Mouse (Mus musculus) adrenal gland, postnatal 4 days (tissue): ENCODE results near the gene Emc7. TPM values are rescaled to one million over a fixed set of nuclear protein-coding genes. Genes with fewer than 3 reads are reported as not detected.

Source experiments
- DNase-seq, 2 experiments: peaks; one replicate each; pipeline ENCODE4 v3.0.0; 2021 to 2022; ENCODE audit warnings: low spot score in 2 of 2, mixed read lengths in 2 of 2
- total RNA-seq, 2 experiments: library from RNA; stranded (reverse); gene quantifications; 2 replicates each; pipeline ENCODE4 v1.2.3; 2021

The Emc7 gene
- total RNA-seq, 2 experiments from 2014 or later = 25.1 to 28.3 TPM

- no peak for DNase-seq
Measured at GRCm38 (mm10) chr2:112474997-112475724, 20.4 kb downstream of the Emc7 start.

DNA sequence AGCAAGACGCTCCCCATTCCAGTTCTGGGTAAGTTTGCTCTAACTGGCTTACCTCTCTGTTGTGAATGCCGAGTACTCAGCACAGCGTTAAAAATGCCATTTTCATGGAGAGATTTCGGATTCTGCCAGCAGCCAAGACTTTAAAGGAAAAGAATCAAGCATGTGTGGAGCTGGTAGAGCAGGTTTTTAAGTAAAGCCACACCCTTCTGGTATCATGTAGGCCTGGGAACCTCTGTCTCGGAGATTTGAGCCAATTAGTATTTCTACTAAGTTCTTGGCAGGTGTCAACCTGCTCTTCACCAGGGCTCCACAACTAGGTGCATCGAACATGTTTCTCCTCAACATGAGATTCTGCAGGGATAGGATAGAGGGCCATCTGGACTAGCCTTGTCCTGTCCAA is 21.8 kb downstream of the Emc7 start:
- no peak for DNase-seq

GRCm38 (mm10) chr2:112480669-112481068 is 25.9 kb downstream of the Emc7 start, which contains the start of gene Chrm5:
Gene Chrm5, minus strand, starts transcription at chr2:112480769.
- DNase-seq = no peak

- DNase-seq = no peak
Measured at GRCm38 (mm10) chr2:112481564-112481963, 26.8 kb downstream of the Emc7 start.

GRCm38 (mm10) chr2:112482533-112483333 is 27.9 kb downstream of the Emc7 start:
- no peak for DNase-seq

DNA sequence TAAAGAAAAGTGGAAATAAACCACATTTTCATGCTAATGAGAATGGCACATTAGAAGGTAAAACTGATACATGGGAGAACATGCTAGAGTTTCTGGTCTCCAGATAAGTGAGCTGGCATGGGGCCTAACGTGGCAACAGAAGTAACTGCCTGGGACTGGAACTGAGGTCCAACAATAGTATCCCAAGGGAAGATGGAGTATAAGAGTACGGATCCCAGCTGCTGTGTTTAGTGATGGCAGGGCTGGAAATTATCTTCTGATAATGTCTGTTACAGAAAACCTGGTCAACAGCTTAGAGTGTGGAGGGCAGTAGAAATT is 28.5 kb downstream of the Emc7 start:
- DNase-seq = no peak

GRCm38 (mm10) chr2:112484886-112485285 is 30.1 kb downstream of the Emc7 start:
- DNase-seq = no peak

DNA sequence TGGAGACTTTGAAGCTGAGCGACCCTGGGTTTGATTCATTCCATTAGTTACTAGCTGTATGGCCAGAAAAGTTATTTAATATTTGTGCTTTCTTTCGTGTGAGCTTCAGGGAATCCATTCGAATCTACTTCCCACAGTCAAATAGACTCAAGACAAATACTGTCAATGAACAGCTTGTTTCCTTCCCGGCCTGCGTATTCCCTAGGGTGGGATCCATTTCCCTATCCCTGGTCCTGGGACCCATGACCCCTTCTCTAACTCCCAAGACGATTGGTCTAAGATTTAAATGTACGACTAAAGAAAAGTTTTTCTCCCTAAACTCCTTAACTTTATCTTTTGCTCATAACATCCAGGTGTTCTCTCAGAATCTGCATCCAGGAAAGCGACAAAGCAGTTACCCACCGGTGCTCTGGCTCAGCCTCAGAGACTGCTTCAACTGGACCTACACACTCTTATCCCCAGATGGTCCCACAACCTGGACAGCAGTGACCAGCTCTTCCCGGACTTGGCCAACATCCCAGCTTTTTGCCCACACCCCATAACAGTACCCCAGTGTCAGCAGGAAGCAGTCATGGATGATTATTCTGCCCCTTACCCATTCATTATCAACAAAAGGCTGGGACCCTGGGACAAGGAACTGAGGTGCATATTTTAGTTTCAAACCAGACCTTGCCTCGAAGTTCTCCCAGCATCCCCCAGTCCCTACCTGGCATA is 35.8 kb downstream of the Emc7 start:
- DNase-seq = no peak

- no peak for DNase-seq
Measured at GRCm38 (mm10) chr2:112491629-112492028, 36.8 kb downstream of the Emc7 start.

GRCm38 (mm10) chr2:112492431-112492855 is 37.6 kb downstream of the Emc7 start:
- no peak for DNase-seq

DNA sequence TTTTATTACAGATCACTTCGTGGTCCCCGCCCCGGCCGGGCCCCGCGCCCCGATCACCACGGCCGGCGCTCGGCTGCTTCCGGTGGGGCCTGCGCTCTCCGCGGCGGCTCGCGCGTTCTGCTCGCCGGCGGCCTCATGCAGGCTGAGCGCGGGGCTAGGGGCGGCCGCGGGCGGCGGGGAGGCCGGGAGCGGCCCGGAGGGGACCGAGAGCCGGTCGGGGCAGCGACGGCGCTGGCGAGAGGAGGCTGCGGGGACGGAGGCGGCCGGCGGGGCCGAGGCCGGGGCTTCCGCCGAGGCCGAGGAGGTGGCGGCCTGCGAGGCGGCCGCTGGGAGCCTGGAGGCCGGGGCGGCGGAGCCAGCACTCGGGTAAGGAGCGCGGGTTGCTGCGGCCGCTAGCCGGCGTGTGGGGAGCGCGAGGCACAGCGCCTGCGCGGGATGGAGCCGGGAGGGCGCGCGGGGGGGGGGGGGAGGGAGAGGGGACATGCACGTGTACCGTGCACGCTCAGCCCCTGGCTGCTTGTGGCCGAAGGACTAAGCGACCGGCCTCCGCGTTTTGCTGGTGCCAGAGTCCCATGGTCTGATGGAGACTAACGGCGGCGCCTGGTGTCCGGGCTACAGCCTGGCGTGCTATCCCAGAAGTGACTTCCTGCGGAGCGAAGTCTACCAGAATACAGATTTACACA is 38.2 kb downstream of the Emc7 start, which contains the start of gene Aven:
TSS of gene Aven (plus strand) at position 109 of the 683 bp plus-strand sequence.
- peak; percentile 71 to 73 for DNase-seq

- no peak for DNase-seq
Measured at GRCm38 (mm10) chr2:112493539-112494260, 38.9 kb downstream of the Emc7 start.

DNA sequence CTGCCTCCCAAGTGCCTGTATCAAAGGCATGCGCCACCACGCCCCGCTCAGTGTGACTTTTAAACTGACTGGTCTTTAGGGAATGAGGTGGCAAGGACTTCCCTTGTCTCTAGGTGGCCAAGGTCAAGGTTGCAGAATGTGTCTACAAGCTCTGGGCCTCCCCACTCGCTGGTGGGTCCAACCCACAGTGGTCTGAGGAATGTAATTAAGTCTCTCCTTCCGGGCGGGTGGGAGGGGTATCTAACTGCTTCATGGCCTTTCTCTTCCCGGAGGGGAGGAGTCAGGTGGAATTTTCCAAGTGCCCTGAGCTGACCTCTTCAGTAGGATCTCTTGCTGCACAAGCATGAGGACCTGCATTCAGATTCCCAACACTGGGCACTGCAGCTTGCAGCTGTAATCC is 43.1 kb downstream of the Emc7 start:
- no peak for DNase-seq

DNA sequence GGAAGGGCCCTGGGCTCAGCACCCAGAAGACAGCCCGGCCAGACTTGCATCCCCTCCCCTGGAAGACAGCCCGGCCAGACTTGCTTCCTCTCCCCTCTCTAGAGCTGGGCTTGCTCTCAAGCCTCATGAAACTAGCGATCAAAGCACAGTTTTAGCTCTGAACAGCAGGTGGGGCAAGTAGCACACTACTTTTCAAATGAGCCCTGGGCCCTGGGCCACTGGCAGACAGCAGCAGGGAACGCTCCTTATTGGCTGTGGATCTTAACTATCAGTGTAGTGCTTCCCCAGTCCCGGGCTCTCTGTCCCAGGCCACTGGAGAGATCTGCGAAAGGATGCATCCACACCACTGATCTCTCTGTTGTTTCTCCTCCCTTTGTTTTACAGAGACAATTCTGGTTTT is 46.4 kb downstream of the Emc7 start:
- DNase-seq = peak in 1 of 2 experiments; percentile 51

DNA sequence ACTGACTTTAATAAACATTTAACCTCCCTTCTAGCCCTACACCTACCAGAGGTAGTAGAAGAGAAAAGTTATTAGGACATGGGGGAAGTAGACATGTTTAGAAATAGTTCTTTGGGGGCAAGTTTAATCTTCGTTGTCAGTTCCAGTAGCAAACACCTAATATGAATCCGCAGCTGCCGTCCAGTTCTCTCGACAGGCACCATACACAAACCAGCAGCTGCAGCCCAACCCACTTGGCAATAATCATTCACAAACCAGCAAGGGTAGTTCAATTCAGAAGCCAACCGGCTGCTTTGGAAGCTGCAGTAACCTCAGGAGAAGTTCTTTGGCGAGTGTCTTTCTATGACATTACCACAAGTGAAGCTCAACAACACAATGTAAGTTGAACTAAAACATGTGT is 49.2 kb downstream of the Emc7 start:
- DNase-seq = no peak

DNA sequence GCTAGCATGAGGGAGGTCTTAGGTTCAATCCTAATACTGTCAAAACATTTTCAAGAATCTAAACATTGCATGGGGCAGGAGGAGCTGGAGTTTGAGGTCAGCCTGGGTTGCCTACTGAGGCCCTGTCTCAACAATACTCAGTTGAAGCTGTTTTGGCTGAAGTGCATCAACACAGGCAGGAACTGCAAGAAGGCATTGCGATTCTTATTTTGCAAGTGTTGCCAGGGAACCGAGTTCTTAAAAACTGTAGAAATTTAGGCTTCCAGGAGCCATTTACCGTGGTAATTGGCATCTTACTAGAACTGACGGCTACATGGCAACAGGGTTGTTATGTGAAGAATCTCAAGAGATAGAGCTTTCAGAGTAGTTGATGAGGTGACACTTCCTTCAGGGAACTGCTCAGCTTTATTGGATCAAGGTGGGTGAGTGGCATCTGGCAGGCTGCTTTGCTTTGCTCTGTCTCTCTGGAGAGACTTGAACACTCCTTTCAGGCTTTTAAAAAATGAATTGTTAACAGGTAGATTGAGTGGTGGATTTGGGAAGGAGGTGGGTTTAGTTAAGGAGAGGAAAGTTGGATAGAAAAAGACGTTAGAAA is 52.1 kb downstream of the Emc7 start:
- no peak for DNase-seq

DNA sequence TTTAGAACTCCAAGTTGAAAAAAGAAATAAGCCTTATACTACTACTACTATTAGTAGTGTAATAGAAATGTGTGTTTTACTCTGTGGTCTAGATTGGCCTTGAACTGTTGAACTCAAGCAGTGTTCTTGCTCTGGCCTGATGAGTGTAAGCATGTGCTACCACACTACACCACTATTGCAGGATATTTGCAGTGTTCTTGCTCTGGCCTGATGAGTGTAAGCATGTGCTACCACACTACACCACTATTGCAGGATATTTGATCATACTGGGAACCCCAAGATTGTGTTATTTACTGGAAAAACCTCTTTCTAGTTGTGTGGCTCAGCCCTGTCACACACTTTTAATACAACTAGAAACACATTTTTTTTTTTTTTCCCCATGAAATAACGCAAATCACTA is 52.6 kb downstream of the Emc7 start:
- no peak for DNase-seq

GRCm38 (mm10) chr2:112510140-112510539 is 55.3 kb downstream of the Emc7 start:
- DNase-seq = no peak

DNA sequence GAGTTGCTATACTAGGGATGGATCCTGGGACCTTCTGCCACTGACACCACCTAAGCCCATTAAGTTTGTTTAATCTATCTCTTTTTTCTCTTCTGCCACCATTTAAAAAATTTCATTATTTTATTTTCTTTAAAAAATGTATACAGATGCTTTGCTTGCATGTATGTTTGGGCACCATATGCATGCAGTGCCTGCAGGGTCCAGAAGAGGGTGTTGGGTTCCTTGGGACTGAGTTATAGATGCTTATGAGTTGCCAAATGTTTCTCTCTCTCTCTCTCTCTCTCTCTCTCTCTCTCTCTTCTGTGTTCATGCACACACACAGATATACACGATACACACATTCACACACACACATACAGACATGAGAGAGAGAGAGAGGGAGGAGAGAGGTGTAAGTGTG is 58.2 kb downstream of the Emc7 start:
- DNase-seq = no peak

- DNase-seq = no peak
Measured at GRCm38 (mm10) chr2:112516728-112517127, 61.9 kb downstream of the Emc7 start.
